Mouse (Mus musculus): ENCODE data around the gene Gm3776.
"Not testable (repeated sequence)": the region's sequence is repeated elsewhere in the genome, so short reads cannot be mapped to it uniquely, and the experiment has no call there.

Gm3776 gene

DNA sequence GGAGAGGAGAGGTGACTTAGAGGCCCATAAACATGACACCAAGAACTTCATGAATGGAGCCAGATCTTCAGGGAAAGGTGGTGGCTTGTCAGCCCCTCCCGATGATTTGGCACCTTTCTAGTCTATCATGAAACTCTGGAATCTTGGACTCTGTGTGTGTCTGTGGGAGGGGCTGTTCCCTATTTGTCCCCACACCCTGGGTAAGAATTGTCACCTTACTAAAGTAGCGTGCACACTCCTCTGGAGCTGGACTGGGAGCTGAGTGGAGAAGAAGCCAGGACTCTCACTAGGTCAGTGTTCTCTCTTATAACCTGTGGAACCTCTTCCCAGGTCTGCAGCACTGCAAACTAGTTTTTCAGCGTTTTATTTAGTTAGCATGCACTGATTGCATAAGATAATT is at the start of gene Gm3776:
Gene Gm3776 (plus strand): TSS at position 216 of the 400 bp plus-strand sequence.
- DNase-seq: not testable (repeated sequence)

- DNase-seq: no peak
Measured at GRCm38 (mm10) chr9:78208956-78209355, 48.0 kb upstream of the Gm3776 start.

DNA sequence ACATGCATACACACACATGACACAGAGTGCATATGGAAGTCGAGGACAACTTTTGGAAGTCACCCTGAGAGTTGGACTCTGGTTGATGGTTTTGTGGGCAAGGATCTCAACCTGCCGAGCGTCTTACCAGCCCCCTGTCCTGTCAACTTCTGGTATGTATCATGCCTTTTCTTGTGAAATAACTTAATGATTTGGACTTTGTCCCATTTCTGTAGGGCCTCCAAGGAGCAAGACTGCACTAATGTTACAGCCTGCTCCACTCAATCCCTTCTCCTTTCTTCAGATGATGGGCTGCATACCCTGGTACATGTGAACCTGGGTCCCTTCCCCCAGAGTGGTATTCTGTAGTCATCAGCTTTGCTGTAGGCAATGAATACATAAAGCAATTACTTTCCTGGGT is 46.9 kb upstream of the Gm3776 start:
- no peak for DNase-seq

DNA sequence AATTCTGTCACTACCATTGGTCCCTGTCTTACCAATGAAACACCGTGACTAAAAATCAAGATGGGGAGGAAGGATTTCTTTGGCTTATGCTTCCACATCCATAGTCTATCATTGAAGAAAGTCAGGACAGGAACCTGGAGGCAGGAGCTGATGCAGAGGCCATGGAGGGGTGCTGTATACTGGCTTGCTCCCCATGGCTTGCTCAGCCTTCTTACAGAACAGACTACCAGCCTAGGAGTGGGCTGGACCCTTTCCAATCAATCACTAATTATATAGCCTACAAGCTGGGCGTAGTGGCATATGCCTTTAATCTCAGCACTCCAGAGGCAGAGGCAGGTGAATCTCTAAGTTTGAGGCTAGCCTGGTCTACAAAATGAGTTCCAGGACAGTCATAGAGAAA is 46.1 kb upstream of the Gm3776 start:
- no peak for DNase-seq

GRCm38 (mm10) chr9:78211521-78211920 is 45.4 kb upstream of the Gm3776 start:
- no peak for DNase-seq

DNA sequence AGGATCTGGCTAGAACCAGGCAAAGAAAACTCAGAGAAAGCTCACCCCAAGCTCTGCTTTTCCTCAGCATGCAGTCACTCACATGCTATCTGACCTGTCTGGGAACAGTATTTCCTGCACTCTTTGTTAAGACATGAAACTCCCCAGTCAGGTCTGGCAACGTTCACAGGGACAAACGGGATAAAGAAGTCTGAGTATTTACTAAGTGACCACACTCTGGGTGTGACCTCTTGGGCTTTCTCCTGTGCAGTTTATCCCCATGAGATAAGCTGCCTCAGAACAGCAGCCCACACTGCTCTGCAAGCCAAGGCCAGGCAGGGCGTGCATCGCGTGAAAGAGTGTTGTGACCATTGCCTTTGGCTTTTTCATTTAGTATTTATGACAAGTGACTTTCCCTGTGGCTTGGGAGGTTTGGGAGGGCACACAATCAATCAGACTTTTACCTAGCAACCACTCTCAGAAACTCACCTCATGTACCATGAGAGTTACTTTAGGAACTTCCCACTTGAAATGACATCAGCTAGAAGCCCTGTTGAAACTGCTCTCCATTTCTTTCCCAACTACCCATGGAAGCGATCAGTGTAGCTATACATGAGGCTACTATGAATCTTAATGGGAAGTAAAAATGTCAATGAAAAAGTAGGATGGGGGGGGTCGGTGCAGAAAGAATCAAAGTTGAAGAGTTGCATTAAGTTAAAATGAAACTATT is 44.4 kb upstream of the Gm3776 start:
- no peak for DNase-seq

- no peak for DNase-seq
Measured at GRCm38 (mm10) chr9:78217074-78217473, 39.9 kb upstream of the Gm3776 start.

DNA sequence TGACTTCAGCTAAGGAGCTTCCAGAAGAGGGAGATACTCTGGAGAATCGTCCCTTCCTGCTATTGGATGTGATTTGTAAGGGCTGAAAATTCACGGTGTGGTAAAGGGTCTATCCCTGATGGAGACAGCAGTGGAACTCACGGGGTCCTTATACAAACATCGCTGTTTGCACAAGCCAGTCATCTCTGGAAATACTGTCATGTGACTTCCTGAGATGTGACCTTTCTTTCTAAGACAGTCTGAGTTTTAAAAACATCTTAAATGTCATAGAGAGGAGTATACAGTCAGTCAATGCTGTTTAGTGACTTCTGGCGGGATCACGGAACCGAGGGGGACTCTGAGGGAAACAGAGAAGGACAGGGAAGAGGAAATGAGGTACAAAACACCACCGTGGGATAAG is 34.3 kb upstream of the Gm3776 start:
- no peak for DNase-seq

DNA sequence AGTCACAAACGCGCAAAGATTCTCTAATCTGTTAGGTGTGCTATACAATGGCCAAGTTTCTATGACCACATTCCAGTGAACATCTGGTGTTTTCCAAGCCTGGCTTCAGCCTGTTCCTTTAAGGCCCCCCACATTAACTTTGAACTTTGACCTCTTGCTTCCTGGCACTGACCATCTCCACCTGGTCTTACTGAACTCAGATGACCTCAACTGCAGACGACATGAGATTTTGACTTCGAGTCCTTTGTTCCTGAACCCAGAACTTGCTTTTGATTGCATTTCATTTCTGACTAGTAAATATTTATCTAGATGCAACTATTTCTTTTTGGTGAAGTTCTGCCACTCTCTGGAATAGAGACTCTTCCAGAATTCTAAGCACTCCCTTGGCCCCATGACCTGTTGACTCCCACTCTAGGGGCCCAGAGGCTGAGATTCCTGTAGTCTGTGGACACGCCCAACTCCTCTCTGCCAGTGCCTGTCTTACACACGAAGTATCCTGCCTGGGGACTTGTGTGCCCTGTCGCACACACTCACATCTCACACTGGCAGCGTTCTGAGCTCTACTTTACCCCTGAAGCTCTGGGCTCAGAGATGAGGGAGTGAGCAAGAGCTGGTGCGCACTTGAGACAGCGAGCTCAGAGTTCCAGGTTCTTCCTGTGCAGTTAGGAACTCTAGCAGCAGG is 33.6 kb upstream of the Gm3776 start:
- DNase-seq: no peak

DNA sequence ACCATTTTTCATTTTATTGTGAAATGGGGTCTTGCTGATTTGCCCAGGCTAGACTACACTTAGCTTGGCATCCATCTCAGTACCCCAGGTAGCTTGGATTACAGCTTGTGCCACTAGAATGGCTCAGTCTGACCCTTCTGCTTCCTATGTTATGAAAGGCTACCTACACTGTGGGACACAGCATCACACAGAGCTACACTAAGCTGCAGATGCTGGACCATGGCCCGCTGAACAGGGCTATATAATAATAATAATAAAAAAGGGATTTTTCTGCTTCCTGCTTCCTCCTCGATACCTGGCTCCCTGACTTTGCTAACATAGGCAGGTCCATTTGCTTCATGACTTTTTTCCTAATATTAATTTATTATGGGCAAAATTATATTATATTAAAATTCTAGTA is 32.5 kb upstream of the Gm3776 start:
- no peak for DNase-seq

DNA sequence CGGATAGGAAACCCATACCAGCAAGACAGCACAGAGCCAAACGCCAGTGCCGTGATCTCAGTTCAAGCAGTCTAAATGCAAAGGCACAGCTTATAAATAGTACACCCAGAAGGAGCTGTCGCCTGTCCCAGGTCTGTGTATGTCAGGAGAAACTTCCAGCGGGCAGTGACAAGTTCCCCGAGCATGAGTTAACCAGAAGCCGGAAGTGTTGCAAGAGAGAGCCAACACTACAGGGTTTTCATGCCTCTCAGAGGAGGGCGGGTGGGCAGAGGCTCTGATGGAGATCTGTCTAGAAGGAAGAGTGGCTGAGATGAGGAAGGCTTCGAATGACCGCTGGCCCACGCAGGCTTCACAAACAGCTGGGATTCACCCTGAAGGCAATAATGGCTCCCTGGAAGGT is 31.6 kb upstream of the Gm3776 start:
- no peak for DNase-seq

- DNase-seq: no peak
Measured at GRCm38 (mm10) chr9:78228122-78228521, 28.8 kb upstream of the Gm3776 start.

DNA sequence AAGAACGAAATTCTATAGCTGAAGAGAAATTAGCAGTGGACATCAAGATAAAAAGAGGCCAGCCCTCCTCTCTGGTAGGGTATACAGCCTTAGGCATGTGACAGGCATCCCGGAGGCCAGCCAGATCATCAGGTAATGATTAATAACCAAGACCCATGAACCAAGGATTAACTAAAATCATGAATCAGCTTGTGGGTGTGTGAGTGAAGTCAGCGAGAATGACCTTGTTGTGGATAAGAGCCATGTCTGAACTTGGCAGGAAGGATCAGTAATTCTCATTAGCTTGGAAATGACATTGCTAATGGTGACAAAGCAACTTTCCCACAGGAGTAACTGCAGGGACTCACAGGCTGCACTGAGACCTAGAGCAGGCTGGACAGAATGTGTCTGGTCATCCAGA is 27.3 kb upstream of the Gm3776 start:
- peak; percentile 41 for DNase-seq

DNA sequence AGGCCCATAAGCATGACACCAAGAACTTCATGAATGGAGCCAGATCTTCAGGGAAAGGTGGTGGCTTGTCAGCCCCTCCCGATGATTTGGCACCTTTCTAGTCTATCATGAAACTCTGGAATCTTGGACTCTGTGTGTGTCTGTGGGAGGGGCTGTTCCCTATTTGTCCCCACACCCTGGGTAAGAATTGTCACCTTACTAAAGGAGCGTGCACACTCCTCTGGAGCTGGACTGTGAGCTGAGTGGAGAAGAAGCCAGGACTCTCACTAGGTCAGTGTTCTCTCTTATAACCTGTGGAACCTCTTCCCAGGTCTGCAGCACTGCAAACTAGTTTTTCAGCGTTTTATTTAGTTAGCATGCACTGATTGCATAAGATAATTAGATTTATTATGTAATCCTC is 26.5 kb upstream of the Gm3776 start, which contains the start of gene Gsta1:
Gene Gsta1 (plus strand): TSS at position 196 of the 400 bp plus-strand sequence.
- not testable (repeated sequence) for DNase-seq

- DNase-seq: not testable (repeated sequence)
Measured at GRCm38 (mm10) chr9:78233121-78233695, 23.7 kb upstream of the Gm3776 start.

DNA sequence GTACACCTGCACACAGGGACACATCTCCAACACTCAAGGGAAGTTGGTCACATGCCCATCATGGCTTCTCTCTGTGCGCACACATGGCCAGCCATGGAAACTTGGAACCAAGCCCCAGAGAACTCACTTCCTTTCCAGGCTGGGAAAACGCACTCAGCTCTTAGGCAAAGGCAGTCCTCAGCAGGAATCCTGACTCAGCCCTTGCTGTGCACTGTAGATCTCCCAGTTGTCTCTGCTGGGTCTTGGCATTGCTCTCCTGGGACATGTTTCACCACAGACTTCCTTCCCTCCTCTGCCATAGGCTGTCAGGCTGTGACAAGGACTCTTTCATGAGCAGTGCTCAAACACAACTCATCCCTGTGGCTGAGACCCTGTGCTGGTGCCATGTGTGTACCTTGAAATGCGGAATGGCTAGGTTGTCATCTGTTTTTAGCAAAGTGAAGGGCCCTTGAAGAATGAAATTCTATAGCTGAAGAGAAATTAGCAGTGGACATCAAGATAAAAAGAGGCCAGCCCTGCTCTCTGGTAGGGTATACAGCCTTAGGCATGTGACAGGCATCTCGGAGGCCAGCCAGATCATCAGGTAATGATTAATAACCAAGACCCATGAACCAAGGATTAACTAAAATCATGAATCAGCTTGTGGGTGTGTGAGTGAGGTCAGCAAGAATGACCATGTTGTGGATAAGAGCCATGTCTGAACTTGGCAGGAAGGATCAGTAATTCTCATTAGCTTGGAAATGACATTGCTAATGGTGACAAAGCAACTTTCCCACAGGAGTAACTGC is 1.1 kb upstream of the Gm3776 start:
- DNase-seq: peak; percentile 17

DNA sequence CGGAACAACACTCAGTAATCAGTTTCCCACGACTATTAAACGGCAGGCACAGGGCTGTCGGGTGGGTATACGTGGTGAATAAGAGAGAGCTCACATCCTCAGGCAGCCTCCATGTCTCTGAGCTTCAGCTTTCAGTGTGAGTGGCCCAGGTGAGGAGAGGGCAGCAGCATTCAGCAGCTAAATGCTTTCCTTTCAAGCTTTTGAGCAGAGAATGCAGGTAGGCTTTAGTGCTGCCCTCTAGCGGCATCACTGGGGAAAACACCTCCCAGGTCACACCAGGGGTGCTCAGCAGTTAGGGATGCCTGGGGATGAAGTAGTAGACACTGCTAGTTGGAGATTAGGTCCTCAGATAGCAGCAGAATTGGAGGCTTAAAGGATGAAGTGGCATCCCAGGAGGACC is 2.8 kb downstream of the Gm3776 start:
- peak; percentile 66 for DNase-seq

DNA sequence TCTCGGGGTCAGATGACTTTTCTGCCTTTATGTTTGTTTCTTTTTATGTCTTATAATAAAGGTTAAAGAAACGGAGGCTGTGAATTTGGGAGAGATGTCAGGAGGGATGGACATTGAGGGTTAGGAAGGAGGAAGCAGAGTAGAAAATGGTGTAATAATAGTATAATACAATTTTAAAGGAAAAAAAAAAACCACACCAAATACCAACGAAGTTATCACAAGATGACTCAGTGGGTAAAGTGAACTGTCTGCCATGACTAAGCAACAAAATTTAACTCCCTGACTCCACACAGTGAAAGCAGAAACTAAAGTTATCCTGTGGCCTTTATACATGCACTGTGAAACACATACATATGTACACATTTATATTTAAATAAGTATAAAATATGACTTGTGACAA is 14.0 kb downstream of the Gm3776 start:
- DNase-seq: not testable (repeated sequence)

DNA sequence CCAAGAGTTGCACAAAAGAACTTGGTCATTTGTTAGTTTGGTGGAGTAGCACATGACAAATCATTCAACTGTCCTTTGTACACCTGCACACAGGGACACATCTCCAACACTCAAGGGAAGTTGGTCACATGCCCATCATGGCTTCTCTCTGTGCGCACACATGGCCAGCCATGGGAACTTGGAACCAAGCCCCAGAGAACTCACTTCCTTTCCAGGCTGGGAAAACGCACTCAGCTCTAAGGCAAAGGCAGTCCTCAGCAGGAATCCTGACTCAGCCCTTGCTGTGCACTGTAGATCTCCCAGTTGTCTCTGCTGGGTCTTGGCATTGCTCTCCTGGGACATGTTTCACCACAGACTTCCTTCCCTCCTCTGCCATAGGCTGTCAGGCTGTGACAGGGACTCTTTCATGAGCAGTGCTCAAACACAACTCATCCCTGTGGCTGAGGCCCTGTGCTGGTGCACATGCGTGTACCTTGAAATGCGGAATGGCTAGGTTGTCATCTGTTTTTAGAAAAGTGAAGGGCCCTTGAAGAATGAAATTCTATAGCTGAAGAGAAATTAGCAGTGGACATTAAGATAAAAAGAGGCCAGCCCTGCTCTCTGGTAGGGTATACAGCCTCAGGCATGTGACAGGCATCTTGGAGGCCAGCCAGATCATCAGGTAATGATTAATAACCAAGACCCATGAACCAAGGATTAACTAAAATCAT is 25.2 kb downstream of the Gm3776 start:
- peak; percentile 64 for DNase-seq

GRCm38 (mm10) chr9:78289063-78289462 is 32.1 kb downstream of the Gm3776 start:
- not testable (repeated sequence) for DNase-seq

DNA sequence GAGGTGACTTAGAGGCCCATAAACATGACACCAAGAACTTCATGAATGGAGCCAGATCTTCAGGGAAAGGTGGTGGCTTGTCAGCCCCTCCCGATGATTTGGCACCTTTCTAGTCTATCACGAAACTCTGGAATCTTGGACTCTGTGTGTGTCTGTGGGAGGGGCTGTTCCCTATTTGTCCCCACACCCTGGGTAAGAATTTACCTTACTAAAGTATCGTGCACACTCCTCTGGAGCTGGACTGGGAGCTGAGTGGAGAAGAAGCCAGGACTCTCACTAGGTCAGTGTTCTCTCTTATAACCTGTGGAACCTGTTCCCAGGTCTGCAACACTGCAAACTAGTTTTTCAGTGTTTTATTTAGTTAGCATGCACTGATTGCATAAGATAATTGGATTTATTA is 32.8 kb downstream of the Gm3776 start, which contains the start of gene Gm10639:
Gene Gm10639 (plus strand): TSS at position 201 of the 400 bp plus-strand sequence.
- not testable (repeated sequence) for DNase-seq

DNA sequence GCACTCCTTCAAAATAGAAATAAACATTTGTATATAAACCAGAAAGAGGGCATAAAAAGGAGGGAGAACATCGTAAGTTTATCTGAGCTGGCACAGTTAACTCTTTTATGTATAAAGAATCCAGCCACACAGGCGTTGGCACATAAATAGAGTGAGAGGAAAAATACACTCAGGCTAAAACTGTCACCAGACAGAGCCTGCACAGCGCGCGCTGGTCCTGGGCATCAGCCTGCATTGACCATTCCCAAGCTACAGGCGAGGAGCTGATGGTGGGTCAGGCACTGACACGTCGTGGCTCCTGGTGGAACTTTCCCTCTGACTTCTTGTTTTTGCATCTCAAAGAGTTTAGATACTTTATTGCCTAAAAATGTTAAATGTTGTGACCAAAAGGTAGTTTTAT is 35.5 kb downstream of the Gm3776 start:
- not testable (repeated sequence) for DNase-seq

All from kidney, postnatal 10 days (tissue).